Mouse (Mus musculus) CH12.LX (cell line): ENCODE measurements at regions not wholly inside any gene's neighbourhood (a gene's known extent, or its start where the extent isn't known, plus 50 kb on each side); places are given as distances from the start of the nearest gene placed in this dataset.

ENCODE experiments used
- CTCF ChIP-seq, 2 experiments: IDR thresholded peaks in 1 of 2; conservative IDR thresholded peaks in 1 of 2; 2 replicates each; pipeline ENCODE4 v1.5.1; 2011 to 2012; ENCODE audit warnings: low read depth in 2 of 2, low read length in 2 of 2, improper control_type of control experiment in 1 of 2, inconsistent platforms in 1 of 2, mild to moderate bottlenecking in 1 of 2, moderate library complexity in 1 of 2
- ETS1 ChIP-seq: conservative IDR thresholded peaks from 2 replicates; pipeline ENCODE4 v1.6.1; 2012; ENCODE audit warnings: low read depth, mild to moderate bottlenecking, inconsistent platforms, low read length, improper control_type of control experiment, moderate library complexity
- SIN3A ChIP-seq: IDR thresholded peaks from 2 replicates; pipeline ENCODE4 v1.6.1; 2012; ENCODE audit warnings: low read length, improper control_type of control experiment, inconsistent platforms

DNA sequence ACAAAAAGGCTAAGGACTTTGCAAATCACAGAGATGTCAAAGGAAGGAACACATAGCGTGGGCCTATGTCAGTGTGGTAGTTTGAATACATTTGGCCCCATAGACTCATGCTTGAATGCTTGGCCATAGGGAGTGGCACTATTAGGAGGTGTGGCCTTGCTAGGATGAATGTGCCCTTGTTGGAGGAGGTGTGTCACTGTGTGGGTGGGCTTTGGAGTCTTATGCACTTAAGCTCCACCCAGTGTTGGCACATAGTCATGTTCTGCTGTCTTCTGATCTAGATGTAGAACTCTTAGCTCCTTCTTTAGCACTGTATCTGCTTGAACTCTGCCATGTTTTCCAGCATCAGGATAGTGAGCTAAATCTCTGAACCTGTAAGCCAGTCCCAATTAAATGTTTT lies 162.4 kb upstream of the Rxfp2 start:
- TF ChIP-seq ETS1 (no peak), SIN3A (no peak), CTCF (conservative IDR thresholded peaks at IDR 0.05 in 1 of 2, IDR thresholded peaks at IDR 0.05 in 1 of 2; ENCODE audit: low read depth in 2 of 2, low read length in 2 of 2) (no peak)
